Mouse (Mus musculus) embryo, embryonic 11.5 days (tissue): ENCODE measurements around the gene Fkbp6.

Experiments used
- DNase-seq: peaks from one replicate; pipeline ENCODE4 v3.0.0-alpha.2; 2012; ENCODE audit warnings: low read depth, low spot score

The Fkbp6 gene

GRCm38 (mm10) chr5:135276597-135276996, 73.2 kb downstream of the Fkbp6 start:
- no peak for DNase-seq

GRCm38 (mm10) chr5:135274663-135275396, 75.0 kb downstream of the Fkbp6 start:
- DNase-seq = no peak

GRCm38 (mm10) chr5:135271563-135272165, 78.2 kb downstream of the Fkbp6 start:
- no peak for DNase-seq

- no peak for DNase-seq
Measured at GRCm38 (mm10) chr5:135270361-135270760, 79.5 kb downstream of the Fkbp6 start.

GRCm38 (mm10) chr5:135269451-135269850, 80.4 kb downstream of the Fkbp6 start:
- no peak for DNase-seq

GRCm38 (mm10) chr5:135264548-135264947, 85.3 kb downstream of the Fkbp6 start:
- no peak for DNase-seq

- no peak for DNase-seq
Measured at GRCm38 (mm10) chr5:135263866-135264503, 85.9 kb downstream of the Fkbp6 start.

- no peak for DNase-seq
Measured at GRCm38 (mm10) chr5:135258280-135259150, 91.3 kb downstream of the Fkbp6 start.

GRCm38 (mm10) chr5:135257559-135257958, 92.3 kb downstream of the Fkbp6 start:
- no peak for DNase-seq

- no peak for DNase-seq
Measured at GRCm38 (mm10) chr5:135256166-135256565, 93.7 kb downstream of the Fkbp6 start.

GRCm38 (mm10) chr5:135253741-135254401, 96.0 kb downstream of the Fkbp6 start:
- DNase-seq = no peak

GRCm38 (mm10) chr5:135251079-135251454, 98.8 kb downstream of the Fkbp6 start, which contains the start of gene Fzd9:
Gene Fzd9, minus strand, starts transcription at chr5:135251230.
- DNase-seq = peak; percentile 73

- DNase-seq = no peak
Measured at GRCm38 (mm10) chr5:135250186-135251078, 99.4 kb downstream of the Fkbp6 start.

- no peak for DNase-seq
Measured at GRCm38 (mm10) chr5:135248956-135249676, 100.7 kb downstream of the Fkbp6 start.

GRCm38 (mm10) chr5:135247337-135247736, 102.5 kb downstream of the Fkbp6 start:
- DNase-seq = no peak

GRCm38 (mm10) chr5:135246531-135246930, 103.3 kb downstream of the Fkbp6 start:
- no peak for DNase-seq

- DNase-seq = no peak
Measured at GRCm38 (mm10) chr5:135243166-135243565, 106.7 kb downstream of the Fkbp6 start.

- no peak for DNase-seq
Measured at GRCm38 (mm10) chr5:135242608-135243007, 107.2 kb downstream of the Fkbp6 start.

- DNase-seq = no peak
Measured at GRCm38 (mm10) chr5:135242136-135242535, 107.7 kb downstream of the Fkbp6 start.
